ENCODE assay signal across 19 mouse cellular contexts in genomic region chr6:34648017-34648787, GRCm38 (mm10). TPM values are rescaled to one million over a fixed set of nuclear protein-coding genes. Genes with fewer than 3 reads are reported as not detected.
DNase-seq lines count a peak whose midpoint lies in the region; ATAC-seq and TF ChIP-seq lines count a peak whose summit lies in the region.
"Had no signal": no experiment of that assay in that cellular context is flagged by ENCODE, and none has a peak within 500 bp of the region (broad histone marks: within the 10 kb centered on the region; RNA-seq: fewer than 3 reads in every experiment).

No protein-coding gene starts in this region.

- TF ChIP-seq CTCF in stomach, postnatal 0 days (IDR thresholded peaks at IDR 0.05; ENCODE audit: low read depth) = no peak

- H3K27ac ChIP-seq in hindbrain, embryonic 11.5 days (ENCODE audit: low read depth, low read length) = no peak overlapping the region
- H3K27ac ChIP-seq in hindbrain, embryonic 16.5 days (ENCODE audit: low read depth, low read length) = no peak overlapping the region
- 0 out of 2 replicates have a peak overlapping the region, but pooled peaks have one; percentile 21 for H3K27ac ChIP-seq in stomach, embryonic 16.5 days (ENCODE audit: low read length)
- H3K27ac ChIP-seq in stomach, postnatal 0 days (replicated peaks) = no peak overlapping the region
- H3K27ac ChIP-seq in embryonic facial prominence, embryonic 13.5 days = 0 out of 2 replicates have a peak overlapping the region, but pooled peaks have one; percentile 0
- H3K27ac ChIP-seq: hindbrain, postnatal 0 days; kidney, embryonic 15.5 days had no signal

- TF ChIP-seq EP300 in stomach, postnatal 0 days (optimal IDR thresholded peaks at IDR 0.05) = no peak

- DNase-seq in hindbrain, embryonic 11.5 days (ENCODE audit: low spot score) = peak; percentile 5
- DNase-seq in stomach, postnatal 0 days (ENCODE audit: low spot score) = no peak
- DNase-seq in right cerebral cortex, postnatal 10 days (ENCODE audit: low spot score in 2 of 2) = no peak
- no peak for DNase-seq in thymus, postnatal 36 days
- DNase-seq: adrenal gland, postnatal 14 days; cerebellum, adult 11-12 months; cerebellum, postnatal 36 days; heart, postnatal 4 days; kidney, postnatal 4 days; layer of hippocampus, adult 9-11 months; right cerebral cortex, postnatal 4 days had no signal

- no peaks in the 10 kb centered on the region for H3K9me3 ChIP-seq in hindbrain, embryonic 11.5 days (ENCODE audit: control insufficient read depth, low read length)
- no peaks in the 10 kb centered on the region for H3K9me3 ChIP-seq in hindbrain, embryonic 16.5 days (ENCODE audit: control insufficient read depth, low read length)
- H3K9me3 ChIP-seq in stomach, embryonic 16.5 days (replicated peaks; ENCODE audit: control insufficient read depth, low read length) = no peaks in the 10 kb centered on the region
- no peaks in the 10 kb centered on the region for H3K9me3 ChIP-seq in stomach, postnatal 0 days (ENCODE audit: control insufficient read depth, low read length)
- H3K9me3 ChIP-seq in embryonic facial prominence, embryonic 13.5 days = no peaks in the 10 kb centered on the region
- H3K9me3 ChIP-seq: kidney, embryonic 15.5 days had no signal

- H3K27me3 ChIP-seq in hindbrain, embryonic 11.5 days (ENCODE audit: control insufficient read depth, insufficient read depth, low read length) = no peaks in the 10 kb centered on the region
- H3K27me3 ChIP-seq in hindbrain, embryonic 16.5 days (replicated peaks; ENCODE audit: control insufficient read depth, insufficient read depth, low read length) = no peaks in the 10 kb centered on the region
- no peaks in the 10 kb centered on the region for H3K27me3 ChIP-seq in stomach, embryonic 16.5 days (ENCODE audit: control insufficient read depth, insufficient read depth, low read length)
- no peaks in the 10 kb centered on the region for H3K27me3 ChIP-seq in stomach, postnatal 0 days (ENCODE audit: control insufficient read depth, insufficient read depth, low read length)
- H3K27me3 ChIP-seq in embryonic facial prominence, embryonic 13.5 days = no peaks in the 10 kb centered on the region
- H3K27me3 ChIP-seq: kidney, embryonic 15.5 days; Patski had no signal

- H3K4me2 ChIP-seq in hindbrain, embryonic 11.5 days (replicated peaks; ENCODE audit: low read depth, low read length) = no peak overlapping the region
- no peak overlapping the region for H3K4me2 ChIP-seq in hindbrain, embryonic 16.5 days (ENCODE audit: low read length)
- no peak overlapping the region for H3K4me2 ChIP-seq in stomach, embryonic 16.5 days (ENCODE audit: low read depth, low read length)
- no peak overlapping the region for H3K4me2 ChIP-seq in stomach, postnatal 0 days (replicated peaks; ENCODE audit: low read depth)
- H3K4me2 ChIP-seq in embryonic facial prominence, embryonic 13.5 days = no peak overlapping the region
- H3K4me2 ChIP-seq: kidney, embryonic 15.5 days; liver, embryonic 11.5 days had no signal

- H3K4me1 ChIP-seq in hindbrain, embryonic 11.5 days (replicated peaks; ENCODE audit: control insufficient read depth, insufficient read depth, low read length) = no peaks in the 10 kb centered on the region
- no peaks in the 10 kb centered on the region; the same call in 1 of the 2 replicates for H3K4me1 ChIP-seq in hindbrain, embryonic 16.5 days (ENCODE audit: control insufficient read depth, insufficient read depth, low read depth, low read length)
- H3K4me1 ChIP-seq in stomach, embryonic 16.5 days (ENCODE audit: control insufficient read depth, insufficient read depth, low read length) = peaks cover 6% of the 10 kb centered on the region
- H3K4me1 ChIP-seq in stomach, postnatal 0 days (replicated peaks; ENCODE audit: control insufficient read depth, insufficient read depth) = no peaks in the 10 kb centered on the region
- H3K4me1 ChIP-seq in embryonic facial prominence, embryonic 13.5 days = peaks cover 26% of the 10 kb centered on the region

- no peak overlapping the region for H3K4me3 ChIP-seq in hindbrain, embryonic 11.5 days (ENCODE audit: low read depth, low read length)
- H3K4me3 ChIP-seq in hindbrain, embryonic 16.5 days (ENCODE audit: low read length) = no peak overlapping the region
- H3K4me3 ChIP-seq in stomach, embryonic 16.5 days (replicated peaks; ENCODE audit: low read length) = no peak overlapping the region
- H3K4me3 ChIP-seq in stomach, postnatal 0 days (ENCODE audit: low read depth, low read length) = no peak overlapping the region
- H3K4me3 ChIP-seq in embryonic facial prominence, embryonic 13.5 days = no peak overlapping the region
- H3K4me3 ChIP-seq: kidney, embryonic 15.5 days had no signal

- no peak for ATAC-seq in hindbrain, embryonic 11.5 days (ENCODE audit: low FRiP score)
- ATAC-seq in hindbrain, embryonic 16.5 days = no peak
- no peak; the same call in 1 of the 2 replicates for ATAC-seq in stomach, embryonic 16.5 days (ENCODE audit: insufficient read depth, low FRiP score)
- no peak for ATAC-seq in stomach, postnatal 0 days (ENCODE audit: low FRiP score, low TSS enrichment)
- ATAC-seq in embryonic facial prominence, embryonic 13.5 days (ENCODE audit: insufficient number of reproducible peaks, insufficient read depth, low FRiP score, low TSS enrichment, low read depth) = no peak
- ATAC-seq: hindbrain, postnatal 0 days; intestine, postnatal 0 days; Patski had no signal

- no peak overlapping the region for H3K9ac ChIP-seq in hindbrain, embryonic 11.5 days (ENCODE audit: low read depth, low read length)
- no peak overlapping the region for H3K9ac ChIP-seq in hindbrain, embryonic 16.5 days (ENCODE audit: low read depth, low read length)
- H3K9ac ChIP-seq in stomach, embryonic 16.5 days (ENCODE audit: low read length) = no peak overlapping the region
- H3K9ac ChIP-seq in stomach, postnatal 0 days (ENCODE audit: low read length) = no peak overlapping the region
- H3K9ac ChIP-seq in embryonic facial prominence, embryonic 13.5 days = no peak overlapping the region
- H3K9ac ChIP-seq: kidney, embryonic 15.5 days had no signal

- 68% methylated on average over 5 of the region's 5 CpGs for WGBS in hindbrain, embryonic 11.5 days
- WGBS in hindbrain, embryonic 16.5 days = 51% methylated on average over 5 of the region's 5 CpGs
- 57% methylated on average over 5 of the region's 5 CpGs for WGBS in stomach, embryonic 16.5 days
- WGBS in stomach, postnatal 0 days = 53% methylated on average over 5 of the region's 5 CpGs
- WGBS in embryonic facial prominence, embryonic 13.5 days = 47% methylated on average over 5 of the region's 5 CpGs

- no peaks in the 10 kb centered on the region for H3K36me3 ChIP-seq in hindbrain, embryonic 11.5 days (ENCODE audit: control insufficient read depth, insufficient read depth, low read length)
- no peaks in the 10 kb centered on the region for H3K36me3 ChIP-seq in hindbrain, embryonic 16.5 days (ENCODE audit: control insufficient read depth, insufficient read depth, low read length)
- H3K36me3 ChIP-seq in stomach, embryonic 16.5 days (ENCODE audit: control insufficient read depth, insufficient read depth, low read length) = no peaks in the 10 kb centered on the region; the same call in 1 of the 2 replicates
- no peaks in the 10 kb centered on the region for H3K36me3 ChIP-seq in stomach, postnatal 0 days (ENCODE audit: control insufficient read depth, insufficient read depth, low read length)
- no peaks in the 10 kb centered on the region for H3K36me3 ChIP-seq in embryonic facial prominence, embryonic 13.5 days
- H3K36me3 ChIP-seq: kidney, embryonic 15.5 days had no signal

RNA-seq across cellular contexts. Expression of gene Cald1, which starts 49.9 kb away (rescaled TPM):
- polyA plus RNA-seq in hindbrain, embryonic 11.5 days (2014; fragmentation: Nextera tagmentation; extraction: Ambion mirVana) = 140 and 171 TPM in 2 replicates
- 66.1 and 69.8 TPM in 2 replicates for polyA plus RNA-seq in hindbrain, embryonic 16.5 days (2015; fragmentation: Nextera tagmentation; extraction: Ambion mirVana)
- polyA plus RNA-seq in stomach, embryonic 16.5 days (2015; fragmentation: Nextera tagmentation; extraction: Ambion mirVana) = 362 and 363 TPM in 2 replicates
- 199 and 301 TPM in 2 replicates for polyA plus RNA-seq in stomach, postnatal 0 days (2015; fragmentation: Nextera tagmentation; extraction: Ambion mirVana)
- polyA plus RNA-seq in embryonic facial prominence, embryonic 13.5 days (2015; fragmentation: Nextera tagmentation; extraction: Ambion mirVana) = 432 and 463 TPM in 2 replicates

Comparison
In these comparisons a context has a peak if more than half of its experiments do, and no peak if none do; other contexts are left out.
1. H3K27ac ChIP-seq: peak in stomach, embryonic 16.5 days (single experiment) and embryonic facial prominence, embryonic 13.5 days (single experiment); none in hindbrain, embryonic 11.5 days (single experiment), hindbrain, embryonic 16.5 days (single experiment) and stomach, postnatal 0 days (single experiment).